Mouse (Mus musculus) C2C12 (cell line): ENCODE data around the gene Cdkl4.

ENCODE experiments used
- CEBPB ChIP-seq: IDR thresholded peaks from one replicate; pipeline ENCODE4 v1.6.1; 2011; ENCODE audit warnings: low read depth, mild to moderate bottlenecking, control low read depth, moderate library complexity
- CTCF ChIP-seq: IDR thresholded peaks from one replicate; pipeline ENCODE4 v1.5.1; 2011; ENCODE audit not compliant: control insufficient read depth, insufficient read depth, insufficient read length
- FOSL1 ChIP-seq: IDR thresholded peaks from one replicate; pipeline ENCODE4 v1.8.0; 2011; ENCODE audit warnings: mild to moderate bottlenecking, low read length; ENCODE audit not compliant: poor library complexity, insufficient read depth, severe bottlenecking
- MAX ChIP-seq: IDR thresholded peaks from one replicate; pipeline ENCODE4 v1.6.1; 2011; ENCODE audit warnings: mild to moderate bottlenecking, control low read depth
- MYOD1 ChIP-seq: IDR thresholded peaks from one replicate; pipeline ENCODE4 v1.6.1; 2011; ENCODE audit warnings: low read depth; ENCODE audit not compliant: control insufficient read depth, insufficient read length
- USF1 ChIP-seq: IDR thresholded peaks from one replicate; pipeline ENCODE4 v1.6.1; 2011; ENCODE audit warnings: low read depth, mild to moderate bottlenecking, control low read depth, moderate library complexity

- TF ChIP-seq CTCF (no peak), USF1 (no peak), MAX (no peak), FOSL1 (no peak), MYOD1 (no peak), CEBPB (no peak)
These were observed 20.2 kb downstream of the Cdkl4 start for GRCm38 (mm10) chr17:80557461-80557860.
